Mouse (Mus musculus): ENCODE results near the gene Elobl.

Gene Elobl

DNA sequence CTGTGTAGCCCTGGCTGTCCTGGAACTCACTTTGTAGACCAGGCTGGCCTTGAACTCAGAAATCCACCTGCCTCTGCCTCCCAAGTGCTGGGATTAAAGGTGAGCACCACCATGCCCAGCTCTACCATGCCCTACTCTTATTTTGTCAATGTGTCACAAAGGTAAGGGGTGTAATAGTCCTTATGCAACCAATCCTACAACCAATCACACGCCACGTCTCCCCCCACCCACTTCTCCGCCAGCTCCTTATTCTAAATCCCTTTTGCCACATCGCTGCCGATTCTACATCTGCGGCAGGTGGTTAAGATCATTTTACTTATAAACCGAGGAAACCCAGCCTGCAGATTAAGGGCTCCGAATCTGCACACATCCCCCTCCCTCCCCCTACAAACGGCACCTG, 33.7 kb downstream of the Elobl start:
- DNase-seq = no peak

DNA sequence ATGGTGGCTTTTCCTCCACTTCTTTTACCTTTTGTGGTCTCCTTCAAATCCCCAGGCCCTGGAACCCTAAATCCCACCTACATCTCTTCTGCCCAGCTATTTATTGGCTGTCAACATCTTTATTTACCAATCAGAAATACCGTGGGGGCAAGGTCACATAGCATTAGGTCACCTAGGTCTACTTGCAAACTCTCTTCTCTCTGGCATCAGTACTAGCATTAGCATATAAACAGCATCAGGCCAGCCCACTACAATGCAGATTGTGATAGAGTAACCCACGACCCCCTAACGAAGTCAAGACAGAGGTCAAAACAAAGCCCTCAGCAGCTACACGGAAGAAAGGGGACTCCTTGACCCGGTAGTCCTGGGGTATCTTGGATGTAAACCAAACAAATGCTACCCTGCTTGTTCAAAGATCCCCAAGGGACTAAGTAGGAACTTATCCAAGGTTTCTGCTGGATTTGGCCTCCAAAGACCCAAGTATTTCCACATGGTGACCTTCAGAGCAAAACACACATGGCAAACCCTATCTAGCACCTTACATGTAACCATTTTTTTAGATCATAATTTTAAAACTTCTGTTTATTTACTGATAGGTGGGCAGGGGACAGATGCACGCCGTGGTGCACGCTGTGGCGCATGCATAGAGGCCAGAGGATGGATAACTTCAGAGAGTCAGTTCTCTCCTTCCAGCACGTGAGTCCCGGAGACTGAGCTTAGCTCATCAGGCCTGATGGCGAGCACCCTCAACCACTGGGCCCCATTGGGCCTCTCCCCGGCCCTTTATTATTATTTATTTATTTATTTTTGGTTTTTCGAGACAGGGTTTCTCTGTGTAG, 34.8 kb downstream of the Elobl start:
- DNase-seq = no peak

DNA sequence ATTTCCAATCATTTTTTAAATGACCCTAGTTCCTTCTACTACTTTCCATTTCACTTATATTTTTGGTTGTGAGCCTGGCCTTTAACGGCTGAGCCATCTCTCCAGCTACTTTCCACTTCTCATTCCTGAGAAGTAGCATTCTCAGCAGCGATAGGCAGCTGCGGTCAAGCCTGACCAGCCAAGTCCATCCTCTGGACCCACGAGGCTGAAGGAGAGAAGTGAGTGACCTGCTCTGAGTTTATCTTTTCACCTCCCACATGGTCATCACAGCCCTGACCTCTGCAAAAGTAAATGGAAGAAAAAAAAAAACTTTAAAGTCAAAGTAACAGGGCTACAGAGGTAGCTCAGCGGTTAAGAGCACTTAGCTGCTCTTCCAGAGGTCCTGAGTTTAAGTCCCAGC, 40.2 kb downstream of the Elobl start:
- no peak for DNase-seq

All from thymus, postnatal 14 days (tissue).